Mouse (Mus musculus): ENCODE measurements around the gene Ndufs5. TPM values are rescaled to one million over a fixed set of nuclear protein-coding genes. Genes with fewer than 3 reads are reported as not detected.
A peak's percentile ranks its signal among the peaks of the same experiment; 100 is the strongest.

Gene Ndufs5
- 100 to 1,000 TPM; 432 to 469 TPM for total RNA-seq (2021)

GRCm38 (mm10) chr4:123717574-123718433 lies at the start of gene Ndufs5:
Gene Ndufs5 (minus strand): TSS chr4:123718202.
- intact Hi-C loops (cut with DNase I) = loop anchor here (1.0 kb wide), 1 partner anchor 31 kb away; no protein-coding TSS in a partner anchor

GRCm38 (mm10) chr4:123765071-123765470 lies 47.1 kb upstream of the Ndufs5 start:
- intact Hi-C loops (cut with DNase I) = no loop called here
- DNase-seq = no peak

More at GRCm38 (mm10) chr4:123717574-123718433, at the start of gene Ndufs5:
- DNase-seq = peak; percentile 94 to 97

- intact Hi-C loops (cut with DNase I) = loop anchor here (1.0 kb wide), 1 partner anchor 141 kb away; no protein-coding TSS in a partner anchor
- DNase-seq = peak in 1 of 2 experiments; percentile 5
Measured at GRCm38 (mm10) chr4:123758306-123758705, 40.3 kb upstream of the Ndufs5 start.

- DNase-seq = peak in 1 of 2 experiments; percentile 43
- intact Hi-C loops (cut with DNase I) = no loop called here
Measured at GRCm38 (mm10) chr4:123750707-123751312, 32.8 kb upstream of the Ndufs5 start.

- intact Hi-C loops (cut with DNase I) = no loop called here
- DNase-seq = peak; percentile 99
Measured at GRCm38 (mm10) chr4:123750152-123750651, 32.2 kb upstream of the Ndufs5 start, which contains the start of gene Akirin1. Gene Akirin1 (minus strand): TSS chr4:123750345.

GRCm38 (mm10) chr4:123749484-123750130 lies 31.6 kb upstream of the Ndufs5 start:
- DNase-seq = peak in 1 of 2 experiments; percentile 41
- intact Hi-C loops (cut with DNase I) = loop anchor here (1.0 kb wide), 1 partner anchor 31 kb away; the partner anchor contains the start of gene Ndufs5

- no peak for DNase-seq
- intact Hi-C loops (cut with DNase I) = loop anchor here (1.0 kb wide), 1 partner anchor 31 kb away; the partner anchor contains the start of gene Ndufs5
Measured at GRCm38 (mm10) chr4:123748726-123749415, 30.9 kb upstream of the Ndufs5 start.

- intact Hi-C loops (cut with DNase I) = no loop called here
- DNase-seq = no peak
Measured at GRCm38 (mm10) chr4:123745221-123745775, 27.3 kb upstream of the Ndufs5 start.

- no peak for DNase-seq
- intact Hi-C loops (cut with DNase I) = no loop called here
Measured at GRCm38 (mm10) chr4:123742891-123743290, 24.9 kb upstream of the Ndufs5 start.

- no peak for DNase-seq
- intact Hi-C loops (cut with DNase I) = no loop called here
Measured at GRCm38 (mm10) chr4:123738708-123739107, 20.7 kb upstream of the Ndufs5 start.

- DNase-seq = no peak
- intact Hi-C loops (cut with DNase I) = no loop called here
Measured at GRCm38 (mm10) chr4:123733532-123733931, 15.5 kb upstream of the Ndufs5 start.

- intact Hi-C loops (cut with DNase I) = no loop called here
- DNase-seq = no peak
Measured at GRCm38 (mm10) chr4:123732921-123733320, 14.9 kb upstream of the Ndufs5 start.

GRCm38 (mm10) chr4:123732163-123732910 lies 14.3 kb upstream of the Ndufs5 start:
- no peak for DNase-seq
- intact Hi-C loops (cut with DNase I) = no loop called here

- intact Hi-C loops (cut with DNase I) = no loop called here
Measured at GRCm38 (mm10) chr4:123721761-123722160, 3.8 kb upstream of the Ndufs5 start.

GRCm38 (mm10) chr4:123718434-123718780 lies 405 bp upstream of the Ndufs5 start:
- DNase-seq = no peak
- intact Hi-C loops (cut with DNase I) = loop anchor here (1.0 kb wide), 1 partner anchor 31 kb away; no protein-coding TSS in a partner anchor

More at GRCm38 (mm10) chr4:123721761-123722160, 3.8 kb upstream of the Ndufs5 start:
- no peak for DNase-seq

GRCm38 (mm10) chr4:123712431-123712830 lies 5.6 kb downstream of the Ndufs5 start:
- no peak for DNase-seq
- intact Hi-C loops (cut with DNase I) = no loop called here

GRCm38 (mm10) chr4:123707340-123707739 lies 10.7 kb downstream of the Ndufs5 start:
- DNase-seq = no peak
- intact Hi-C loops (cut with DNase I) = no loop called here

GRCm38 (mm10) chr4:123705340-123705739 lies 12.7 kb downstream of the Ndufs5 start:
- DNase-seq = no peak
- intact Hi-C loops (cut with DNase I) = no loop called here

- intact Hi-C loops (cut with DNase I) = no loop called here
- DNase-seq = no peak
Measured at GRCm38 (mm10) chr4:123693384-123693783, 24.6 kb downstream of the Ndufs5 start.
